Mouse (Mus musculus) brown adipose tissue, adult 24 weeks (tissue): ENCODE data around the gene Sertad2. TPM values are rescaled to one million over a fixed set of nuclear protein-coding genes. Genes with fewer than 3 reads are reported as not detected.
A peak's percentile ranks its signal among the peaks of the same experiment; 100 is the strongest.

ENCODE experiments used
- H3K27ac ChIP-seq: fragments of 200-500 bp; replicated peaks from 2 replicates; pipeline ENCODE4 v1.5.1; 2012; ENCODE audit warnings: low read depth, mild to moderate bottlenecking, low read length
- H3K4me1 ChIP-seq: fragments of 200-500 bp; 2 replicates; pipeline ENCODE4 v1.6.1; 2012; ENCODE audit warnings: low read length, mixed read lengths; ENCODE audit not compliant: control insufficient read depth, insufficient read depth, insufficient read length
- H3K4me3 ChIP-seq: fragments of 200-500 bp; 2 replicates; pipeline ENCODE4 v1.5.1; 2012; ENCODE audit warnings: low read depth, mild to moderate bottlenecking, low read length, moderate library complexity; ENCODE audit not compliant: insufficient read depth
- polyA plus RNA-seq: library from polyadenylated mRNA; stranded (reverse); fragments of >200 nt; gene quantifications from 2 replicates; pipeline ENCODE4 v1.2.4, GENCODE M21; 2012; ENCODE audit not compliant: missing spikeins, insufficient read depth, insufficient read length

Sertad2 gene
- polyA plus RNA-seq, 1 experiment: 4.5 TPM

GRCm38 (mm10) chr11:20559951-20560642, 17.0 kb downstream of the Sertad2 start:
- H3K4me1 ChIP-seq: no peaks in the 10 kb centered on the region
- no peak overlapping the region for H3K4me3 ChIP-seq
- H3K27ac ChIP-seq: no peak overlapping the region

- peak overlapping the region; percentile 49 for H3K4me3 ChIP-seq
These were observed 18.4 kb downstream of the Sertad2 start for GRCm38 (mm10) chr11:20561323-20562002.

GRCm38 (mm10) chr11:20565057-20565456, 22.0 kb downstream of the Sertad2 start:
- H3K4me3 ChIP-seq: no peak overlapping the region
- no peak overlapping the region for H3K27ac ChIP-seq
- no peaks in the 10 kb centered on the region for H3K4me1 ChIP-seq

More at GRCm38 (mm10) chr11:20561323-20562002, 18.4 kb downstream of the Sertad2 start:
- H3K27ac ChIP-seq: no peak overlapping the region
- H3K4me1 ChIP-seq: no peaks in the 10 kb centered on the region

- Histone ChIP-seq H3K4me3 (no peak overlapping the region), H3K4me1 (peaks cover 3% of the 10 kb centered on the region; the same call in 1 of the 2 replicates), H3K27ac (no peak overlapping the region)
These were observed 28.8 kb downstream of the Sertad2 start for GRCm38 (mm10) chr11:20571702-20572413.

- Histone ChIP-seq H3K27ac (no peak overlapping the region), H3K4me3 (no peak overlapping the region), H3K4me1 (peaks cover 3% of the 10 kb centered on the region; the same call in 1 of the 2 replicates)
These were observed 33.1 kb downstream of the Sertad2 start for GRCm38 (mm10) chr11:20576046-20576635.

GRCm38 (mm10) chr11:20582758-20583157, 39.7 kb downstream of the Sertad2 start:
- H3K4me1 ChIP-seq: no peaks in the 10 kb centered on the region
- H3K4me3 ChIP-seq: no peak overlapping the region
- H3K27ac ChIP-seq: no peak overlapping the region

- H3K4me3 ChIP-seq: no peak overlapping the region
- no peak overlapping the region for H3K27ac ChIP-seq
- H3K4me1 ChIP-seq: no peaks in the 10 kb centered on the region; the same call in 1 of the 2 replicates
These were observed 42.2 kb downstream of the Sertad2 start for GRCm38 (mm10) chr11:20585297-20585696.

- H3K27ac ChIP-seq: no peak overlapping the region
- no peak overlapping the region for H3K4me3 ChIP-seq
- no peaks in the 10 kb centered on the region; the same call in 1 of the 2 replicates for H3K4me1 ChIP-seq
These were observed 43.1 kb downstream of the Sertad2 start for GRCm38 (mm10) chr11:20586180-20586579.

GRCm38 (mm10) chr11:20589393-20589792, 46.3 kb downstream of the Sertad2 start:
- Histone ChIP-seq H3K27ac (no peak overlapping the region), H3K4me1 (no peaks in the 10 kb centered on the region; the same call in 1 of the 2 replicates)

GRCm38 (mm10) chr11:20592010-20592409, 49.0 kb downstream of the Sertad2 start:
- Histone ChIP-seq H3K27ac (no peak overlapping the region), H3K4me3 (no peak overlapping the region), H3K4me1 (no peaks in the 10 kb centered on the region; the same call in 1 of the 2 replicates)

More at GRCm38 (mm10) chr11:20589393-20589792, 46.3 kb downstream of the Sertad2 start:
- H3K4me3 ChIP-seq: no peak overlapping the region

GRCm38 (mm10) chr11:20594229-20595201, 51.5 kb downstream of the Sertad2 start:
- Histone ChIP-seq H3K4me1 (no peaks in the 10 kb centered on the region), H3K4me3 (peak overlapping the region; percentile 19; the same call in 1 of the 2 replicates), H3K27ac (peak overlapping the region; percentile 50)

GRCm38 (mm10) chr11:20603066-20603812, 60.2 kb downstream of the Sertad2 start:
- H3K4me3 ChIP-seq: 0 out of 2 replicates have a peak overlapping the region, but pooled peaks have one; percentile 17
- no peak overlapping the region for H3K27ac ChIP-seq
- H3K4me1 ChIP-seq: no peaks in the 10 kb centered on the region

GRCm38 (mm10) chr11:20604119-20604518, 61.1 kb downstream of the Sertad2 start:
- Histone ChIP-seq H3K27ac (no peak overlapping the region), H3K4me3 (no peak overlapping the region), H3K4me1 (no peaks in the 10 kb centered on the region)
